Mouse (Mus musculus): ENCODE data around the gene Phf12. TPM values are rescaled to one million over a fixed set of nuclear protein-coding genes. Genes with fewer than 3 reads are reported as not detected.
A peak's percentile ranks its signal among the peaks of the same experiment; 100 is the strongest.

The Phf12 gene
- polyA plus RNA-seq (2012), result 16.6 and 19.3 TPM in 2 replicates

DNA sequence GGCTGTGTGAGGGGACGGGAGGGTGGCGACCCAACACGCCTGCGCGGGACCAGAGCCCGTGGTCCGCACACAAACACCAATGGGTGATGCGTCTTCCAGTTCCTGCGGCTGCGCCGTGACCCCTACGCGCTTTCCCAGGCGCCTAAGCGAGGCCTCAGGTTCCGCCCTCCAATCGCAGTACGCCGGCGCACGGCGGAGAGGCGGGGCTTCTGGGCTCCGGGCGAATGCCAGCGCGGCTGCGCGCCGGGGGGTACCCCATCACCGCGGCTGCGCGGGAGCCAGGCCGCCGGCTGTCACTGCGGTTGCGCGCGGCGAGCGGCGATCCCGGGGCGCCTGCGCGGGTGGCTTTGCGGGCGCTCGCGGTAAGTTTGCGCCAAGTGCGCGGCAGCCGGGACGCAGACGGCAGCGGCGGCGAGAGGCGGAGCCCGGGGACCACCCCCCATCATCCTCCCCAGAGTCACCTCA, at the start of gene Phf12:
Gene Phf12 (plus strand): TSS at position 314 of the 465 bp plus-strand sequence.
- peaks cover 17% of the 10 kb centered on the region for H3K27me3 ChIP-seq (ENCODE audit: control insufficient read depth)
- TF ChIP-seq TAL1 (IDR thresholded peaks at IDR 0.05; ENCODE audit: low read length), result no peak
- no peak for TF ChIP-seq GATA1 (IDR thresholded peaks at IDR 0.05; ENCODE audit: low read length)
- H3K9me3 ChIP-seq (ENCODE audit: control insufficient read depth, low read length), result no peaks in the 10 kb centered on the region
- H3K4me3 ChIP-seq (replicated peaks), result peak within 1 kb of the TSS; percentile 82
- peaks cover 39% of the 10 kb centered on the region for H3K4me1 ChIP-seq (ENCODE audit: control insufficient read depth)
- H3K36me3 ChIP-seq (ENCODE audit: control insufficient read depth), result peaks cover 28% of the 10 kb centered on the region

- no peak for TF ChIP-seq TAL1 (IDR thresholded peaks at IDR 0.05; ENCODE audit: low read length)
- TF ChIP-seq GATA1 (IDR thresholded peaks at IDR 0.05; ENCODE audit: low read length), result no peak
- H3K27me3 ChIP-seq (ENCODE audit: control insufficient read depth), result peaks cover 90% of the 10 kb centered on the region
- H3K9me3 ChIP-seq (ENCODE audit: control insufficient read depth, low read length), result peaks cover 4% of the 10 kb centered on the region; the same call in 1 of the 2 replicates
Observed at GRCm38 (mm10) chr11:77934111-77934521, 48.4 kb upstream of the Phf12 start.

GRCm38 (mm10) chr11:77934568-77935311, 47.8 kb upstream of the Phf12 start:
- Histone ChIP-seq H3K9me3 (ENCODE audit: control insufficient read depth, low read length) (peaks cover 4% of the 10 kb centered on the region; the same call in 1 of the 2 replicates), H3K4me1 (ENCODE audit: control insufficient read depth) (no peaks in the 10 kb centered on the region), H3K4me3 (replicated peaks) (no peak overlapping the region), H3K27me3 (ENCODE audit: control insufficient read depth) (peaks cover 86% of the 10 kb centered on the region), H3K36me3 (ENCODE audit: control insufficient read depth) (no peaks in the 10 kb centered on the region)
- TF ChIP-seq GATA1 (IDR thresholded peaks at IDR 0.05; ENCODE audit: low read length) (no peak), TAL1 (IDR thresholded peaks at IDR 0.05; ENCODE audit: low read length) (no peak)

More at GRCm38 (mm10) chr11:77934111-77934521, 48.4 kb upstream of the Phf12 start:
- Histone ChIP-seq H3K4me1 (ENCODE audit: control insufficient read depth) (no peaks in the 10 kb centered on the region), H3K36me3 (ENCODE audit: control insufficient read depth) (no peaks in the 10 kb centered on the region), H3K4me3 (replicated peaks) (no peak overlapping the region)

DNA sequence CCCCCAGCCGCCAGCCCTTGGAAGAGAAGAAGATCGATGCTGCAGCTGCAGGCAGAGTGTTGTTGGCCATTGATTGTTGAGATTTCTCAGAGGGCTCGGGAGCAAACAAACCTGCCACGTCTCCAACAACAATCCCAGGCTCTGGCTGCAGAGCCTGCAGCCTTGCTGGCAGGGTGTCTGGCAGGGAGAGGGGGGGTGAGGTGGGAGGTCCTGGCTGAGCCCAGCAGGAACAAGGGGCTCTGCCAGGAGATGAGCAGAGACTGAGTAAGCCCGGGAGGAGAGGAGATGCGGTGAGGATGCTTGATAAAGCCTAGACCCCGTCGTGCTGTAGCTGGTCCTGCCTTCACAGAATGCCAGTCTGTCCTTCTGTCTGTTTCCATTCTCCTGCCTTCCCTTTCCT, 45.7 kb upstream of the Phf12 start:
- no peaks in the 10 kb centered on the region for H3K36me3 ChIP-seq (ENCODE audit: control insufficient read depth)
- no peaks in the 10 kb centered on the region for H3K9me3 ChIP-seq (ENCODE audit: control insufficient read depth, low read length)
- no peak for TF ChIP-seq TAL1 (IDR thresholded peaks at IDR 0.05; ENCODE audit: low read length)
- TF ChIP-seq GATA1 (IDR thresholded peaks at IDR 0.05; ENCODE audit: low read length), result no peak
- no peak overlapping the region for H3K4me3 ChIP-seq (replicated peaks)
- peaks cover 80% of the 10 kb centered on the region for H3K27me3 ChIP-seq (ENCODE audit: control insufficient read depth)
- H3K4me1 ChIP-seq (ENCODE audit: control insufficient read depth), result no peaks in the 10 kb centered on the region

DNA sequence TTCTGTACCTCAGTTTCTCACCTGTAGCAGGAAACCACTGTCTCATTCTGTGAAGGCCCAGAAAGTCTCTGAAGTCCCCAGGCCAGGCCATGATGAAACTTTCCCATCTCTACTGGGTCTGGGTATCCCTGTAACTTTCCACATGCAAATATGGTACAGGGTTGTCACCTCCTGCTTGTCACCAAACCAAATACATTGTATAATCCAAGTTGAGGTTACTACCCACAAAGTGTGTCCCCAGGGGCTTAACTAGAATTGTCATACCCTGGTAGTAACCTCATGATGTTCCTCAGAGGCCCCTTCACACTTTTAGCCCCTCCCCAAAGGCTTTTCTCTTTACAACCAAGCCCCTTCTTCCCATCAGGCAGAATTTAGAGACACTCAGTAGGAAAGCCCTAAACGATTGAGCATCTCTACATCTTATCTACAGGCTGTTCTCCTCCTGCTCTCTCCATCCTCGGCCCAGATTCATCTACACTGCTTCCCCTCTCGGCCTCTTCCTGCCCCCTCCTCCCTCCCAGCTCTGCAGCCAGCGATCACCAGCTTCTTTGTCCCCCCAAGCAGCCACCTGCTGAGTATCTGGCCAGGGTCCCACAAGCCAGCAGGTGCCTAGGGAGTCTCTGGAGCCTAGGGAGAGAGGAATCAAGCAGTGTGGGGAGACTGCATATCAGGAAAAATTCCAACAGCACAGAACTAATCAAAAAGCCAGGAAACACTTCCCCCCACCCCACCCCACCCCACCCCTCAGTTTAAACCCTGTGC, 44.7 kb upstream of the Phf12 start:
- Histone ChIP-seq H3K9me3 (ENCODE audit: control insufficient read depth, low read length) (no peaks in the 10 kb centered on the region), H3K27me3 (ENCODE audit: control insufficient read depth) (peaks cover 73% of the 10 kb centered on the region)
- no peak for TF ChIP-seq GATA1 (IDR thresholded peaks at IDR 0.05; ENCODE audit: low read length)
- no peak for TF ChIP-seq TAL1 (IDR thresholded peaks at IDR 0.05; ENCODE audit: low read length)

GRCm38 (mm10) chr11:77942230-77942629, 40.3 kb upstream of the Phf12 start:
- Histone ChIP-seq H3K36me3 (ENCODE audit: control insufficient read depth) (no peaks in the 10 kb centered on the region), H3K9me3 (ENCODE audit: control insufficient read depth, low read length) (no peaks in the 10 kb centered on the region), H3K27me3 (ENCODE audit: control insufficient read depth) (peaks cover 46% of the 10 kb centered on the region), H3K4me3 (replicated peaks) (no peak overlapping the region), H3K4me1 (ENCODE audit: control insufficient read depth) (no peaks in the 10 kb centered on the region)
- TF ChIP-seq TAL1 (IDR thresholded peaks at IDR 0.05; ENCODE audit: low read length) (no peak), GATA1 (IDR thresholded peaks at IDR 0.05; ENCODE audit: low read length) (no peak)

More for the DNA sequence above, 44.7 kb upstream of the Phf12 start:
- Histone ChIP-seq H3K36me3 (ENCODE audit: control insufficient read depth) (no peaks in the 10 kb centered on the region), H3K4me1 (ENCODE audit: control insufficient read depth) (no peaks in the 10 kb centered on the region), H3K4me3 (replicated peaks) (no peak overlapping the region)

DNA sequence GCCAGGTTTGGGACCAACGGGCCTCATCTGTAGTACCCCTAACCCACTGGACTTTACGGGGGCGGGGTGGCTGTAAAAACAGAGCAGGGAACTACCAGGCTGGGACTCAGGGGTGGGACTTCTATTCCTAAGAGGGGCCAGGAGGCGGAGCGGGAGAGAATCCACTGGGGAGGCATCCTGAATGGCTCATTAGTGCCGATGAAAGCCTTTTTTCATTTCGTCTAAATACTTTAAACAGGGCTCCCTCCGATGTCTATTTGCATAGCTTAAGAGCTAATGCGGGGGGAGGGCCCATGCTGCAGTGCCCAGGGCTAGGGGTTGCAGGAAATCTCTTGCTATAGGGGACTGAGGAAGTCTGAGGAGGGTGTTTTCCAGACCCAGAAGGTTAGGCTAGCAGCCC, 34.7 kb upstream of the Phf12 start:
- Histone ChIP-seq H3K4me3 (replicated peaks) (no peak overlapping the region), H3K9me3 (ENCODE audit: control insufficient read depth, low read length) (no peaks in the 10 kb centered on the region), H3K27me3 (ENCODE audit: control insufficient read depth) (peaks cover 57% of the 10 kb centered on the region), H3K4me1 (ENCODE audit: control insufficient read depth) (no peaks in the 10 kb centered on the region), H3K36me3 (ENCODE audit: control insufficient read depth) (no peaks in the 10 kb centered on the region)
- TF ChIP-seq TAL1 (IDR thresholded peaks at IDR 0.05; ENCODE audit: low read length), result no peak
- no peak for TF ChIP-seq GATA1 (IDR thresholded peaks at IDR 0.05; ENCODE audit: low read length)

- no peaks in the 10 kb centered on the region for H3K36me3 ChIP-seq (ENCODE audit: control insufficient read depth)
- H3K9me3 ChIP-seq (ENCODE audit: control insufficient read depth, low read length), result no peaks in the 10 kb centered on the region
- peaks cover 62% of the 10 kb centered on the region for H3K27me3 ChIP-seq (ENCODE audit: control insufficient read depth)
- H3K4me1 ChIP-seq (ENCODE audit: control insufficient read depth), result no peaks in the 10 kb centered on the region
- no peak overlapping the region for H3K4me3 ChIP-seq (replicated peaks)
- TF ChIP-seq TAL1 (IDR thresholded peaks at IDR 0.05; ENCODE audit: low read length), result no peak
- no peak for TF ChIP-seq GATA1 (IDR thresholded peaks at IDR 0.05; ENCODE audit: low read length)
Observed at GRCm38 (mm10) chr11:77950125-77950685, 32.3 kb upstream of the Phf12 start.

DNA sequence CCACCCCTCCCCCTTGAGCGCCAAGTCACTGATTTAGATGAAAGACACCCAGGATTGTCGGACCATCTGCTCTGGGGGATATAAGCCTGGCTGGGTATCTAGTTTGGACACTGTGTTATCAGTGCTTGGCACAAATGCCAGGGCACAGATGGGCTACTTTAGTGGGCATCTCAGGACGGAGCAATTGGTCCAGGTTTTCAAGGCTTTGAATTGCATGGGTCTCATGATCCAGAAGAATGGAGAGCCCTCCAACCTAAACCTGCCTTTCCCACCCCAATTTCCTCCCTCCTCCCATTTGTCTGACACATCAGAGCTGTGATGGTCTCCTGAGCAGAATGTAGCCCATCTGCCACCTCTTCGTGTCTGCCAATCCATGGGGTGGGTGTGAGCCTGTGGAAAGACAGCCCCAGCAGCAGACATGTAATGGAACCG, 31.7 kb upstream of the Phf12 start:
- TF ChIP-seq TAL1 (IDR thresholded peaks at IDR 0.05; ENCODE audit: low read length) (no peak), GATA1 (IDR thresholded peaks at IDR 0.05; ENCODE audit: low read length) (no peak)
- Histone ChIP-seq H3K4me3 (replicated peaks) (no peak overlapping the region), H3K36me3 (ENCODE audit: control insufficient read depth) (no peaks in the 10 kb centered on the region), H3K27me3 (ENCODE audit: control insufficient read depth) (peaks cover 63% of the 10 kb centered on the region), H3K4me1 (ENCODE audit: control insufficient read depth) (no peaks in the 10 kb centered on the region), H3K9me3 (ENCODE audit: control insufficient read depth, low read length) (no peaks in the 10 kb centered on the region)

Measured in erythroblast, embryonic 14.5 days (primary cell).